Mouse (Mus musculus): ENCODE results near the gene 2810006K23Rik.
"Not testable (repeated sequence)": the region's sequence is repeated elsewhere in the genome, so short reads cannot be mapped to it uniquely, and the experiment has no call there.

Gene 2810006K23Rik

GRCm38 (mm10) chr5:124327510-124328364, at the start of gene 2810006K23Rik, which contains the start of gene Mphosph9:
2810006K23Rik (plus strand) TSS chr5:124328089.
Mphosph9 (minus strand) TSS chr5:124327972.
- DNase-seq (ENCODE audit: low spot score), result peak; percentile 99

DNA sequence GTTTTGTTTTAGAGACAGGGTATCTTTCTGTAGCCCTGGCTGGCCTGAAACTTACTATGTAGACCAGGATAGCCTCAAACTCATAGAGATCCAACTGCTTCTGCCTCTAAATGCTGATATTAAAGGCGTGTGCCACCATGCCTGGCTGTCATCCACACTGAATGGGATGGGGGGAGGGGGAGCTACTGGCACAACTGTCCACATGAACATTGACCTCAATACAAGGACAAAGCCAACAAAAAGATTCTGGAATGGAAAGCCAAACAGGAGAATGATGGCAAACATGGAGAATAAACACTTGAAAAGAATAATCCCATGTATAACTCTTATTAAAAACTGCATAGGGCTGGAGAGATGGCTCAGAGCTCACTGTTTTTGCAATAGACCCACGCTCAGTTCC, 45.0 kb upstream of the 2810006K23Rik start:
- DNase-seq (ENCODE audit: low spot score), result no peak

DNA sequence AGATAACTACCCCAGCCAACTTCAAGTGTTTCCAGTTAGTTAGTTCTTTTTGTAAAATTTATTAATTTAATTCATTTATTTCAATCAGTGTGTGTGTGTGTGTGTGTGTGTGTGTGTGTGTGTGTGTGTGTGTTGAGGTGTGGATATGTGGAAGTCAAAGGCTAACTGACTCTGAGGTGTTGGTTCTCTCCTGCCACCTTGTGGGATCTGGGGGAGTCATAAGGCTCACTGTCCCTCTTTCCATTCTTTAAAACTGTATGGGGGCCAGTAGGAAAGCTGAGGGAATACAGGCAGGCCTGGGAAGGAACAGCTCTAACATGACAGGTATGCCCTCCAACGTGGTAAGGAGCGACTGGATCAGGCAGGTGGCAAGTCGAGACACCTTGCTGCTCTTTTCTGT, 43.6 kb upstream of the 2810006K23Rik start:
- no peak for DNase-seq (ENCODE audit: low spot score)

GRCm38 (mm10) chr5:124287616-124288247, 40.2 kb upstream of the 2810006K23Rik start:
- no peak for DNase-seq (ENCODE audit: low spot score)

DNA sequence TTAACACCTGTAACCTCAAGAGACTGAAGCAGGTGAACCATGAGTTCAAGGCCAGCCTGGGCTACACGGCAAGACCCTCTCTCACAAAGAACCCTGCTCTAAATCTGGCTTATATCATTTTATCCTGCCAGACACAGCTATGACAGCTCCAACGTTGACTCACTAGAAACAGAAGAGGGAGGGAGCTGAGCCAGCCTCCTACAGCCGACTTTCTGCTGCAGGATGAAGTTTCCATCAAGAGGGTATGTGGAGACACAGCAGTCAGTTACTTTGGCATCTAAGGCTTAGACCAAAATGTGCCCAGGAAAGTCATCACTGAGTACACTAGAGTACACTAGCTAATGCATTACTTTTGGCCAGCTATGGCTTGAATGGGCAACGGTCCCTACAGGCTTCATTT, 37.7 kb upstream of the 2810006K23Rik start:
- no peak for DNase-seq (ENCODE audit: low spot score)

DNA sequence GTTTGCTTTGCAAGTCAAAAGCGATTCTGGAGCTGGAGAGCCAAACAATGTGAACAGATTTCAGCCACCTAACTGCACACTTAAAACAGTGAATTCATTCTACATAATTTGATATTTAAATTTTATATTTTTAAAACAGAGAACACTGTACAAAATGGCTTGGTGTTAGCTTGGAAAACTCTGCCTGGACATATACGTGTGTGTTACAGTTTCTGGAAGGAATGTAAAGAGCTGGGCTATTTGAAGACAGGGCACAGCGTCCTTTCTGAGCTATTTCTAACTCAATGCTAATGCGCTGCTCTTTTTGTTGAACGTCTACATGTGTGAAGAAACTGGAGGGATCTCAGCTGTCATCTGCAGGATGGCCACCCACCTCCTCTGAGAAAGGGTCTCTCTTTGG, 33.9 kb upstream of the 2810006K23Rik start:
- DNase-seq (ENCODE audit: low spot score), result no peak

GRCm38 (mm10) chr5:124296475-124296874, 31.4 kb upstream of the 2810006K23Rik start:
- no peak for DNase-seq (ENCODE audit: low spot score)

GRCm38 (mm10) chr5:124299307-124299706, 28.6 kb upstream of the 2810006K23Rik start:
- peak; percentile 14 for DNase-seq (ENCODE audit: low spot score)

DNA sequence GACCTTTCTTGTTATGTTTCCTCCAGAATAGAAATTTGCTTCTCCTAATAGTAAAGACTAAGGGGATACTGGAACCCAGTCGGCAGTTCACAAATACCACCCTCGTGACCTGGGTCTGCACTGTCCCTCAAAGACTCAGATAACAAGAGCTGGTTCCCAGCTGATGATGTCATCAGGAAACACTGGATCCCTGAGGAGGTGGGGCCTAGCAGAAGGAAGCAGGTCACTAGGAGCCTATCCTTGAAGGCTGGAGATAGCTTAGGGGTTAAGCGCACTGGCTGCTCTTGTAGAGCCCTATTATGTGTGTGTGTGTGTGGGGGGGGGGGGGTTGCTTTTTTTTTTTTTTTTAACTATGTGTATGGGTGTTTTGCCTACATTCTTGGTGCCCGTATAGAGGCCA, 27.8 kb upstream of the 2810006K23Rik start:
- DNase-seq (ENCODE audit: low spot score), result no peak

- DNase-seq (ENCODE audit: low spot score), result not testable (repeated sequence)
These were observed 25.0 kb upstream of the 2810006K23Rik start for GRCm38 (mm10) chr5:124302853-124303252.

DNA sequence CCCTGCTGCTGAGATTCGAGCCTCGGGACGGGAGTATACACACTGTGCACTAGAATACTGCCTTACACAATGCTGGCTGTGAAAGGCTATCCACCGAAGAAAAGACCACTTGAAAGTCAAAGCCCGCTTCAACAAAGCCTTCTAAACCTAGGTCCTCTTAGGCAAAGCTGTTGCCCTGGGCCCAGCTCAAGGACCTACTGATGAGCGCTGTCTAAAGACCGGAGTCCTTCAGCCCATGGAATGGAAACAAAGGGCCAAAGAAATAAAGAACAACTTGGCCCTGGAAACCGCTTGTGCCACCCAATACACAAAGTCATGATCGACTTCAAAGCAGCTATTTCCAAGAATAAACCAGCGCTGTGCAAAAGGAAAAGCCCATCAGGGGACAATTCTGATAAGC, 18.7 kb upstream of the 2810006K23Rik start:
- DNase-seq (ENCODE audit: low spot score), result no peak

- no peak for DNase-seq (ENCODE audit: low spot score)
These were observed 17.8 kb upstream of the 2810006K23Rik start for GRCm38 (mm10) chr5:124310091-124310490.

GRCm38 (mm10) chr5:124315498-124315897, 12.4 kb upstream of the 2810006K23Rik start:
- no peak for DNase-seq (ENCODE audit: low spot score)

DNA sequence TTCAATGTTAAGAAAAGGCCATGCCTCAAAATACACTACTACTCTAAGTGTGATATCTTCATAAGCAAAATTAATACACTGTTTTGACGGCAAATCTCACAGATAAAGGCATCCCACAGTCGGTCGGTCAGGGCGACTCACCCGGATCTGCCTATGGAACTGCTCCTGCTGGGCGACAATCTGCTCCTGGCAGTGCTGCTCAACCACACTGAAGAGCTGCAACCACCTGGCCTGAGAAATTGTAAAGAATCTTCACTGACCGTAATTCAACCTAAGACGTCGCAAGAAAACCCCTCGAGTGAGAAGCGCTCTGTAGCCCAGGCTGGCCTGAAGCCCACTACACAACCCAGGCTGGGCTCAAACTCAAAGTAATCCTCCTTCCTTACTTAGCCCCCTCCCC, 11.9 kb upstream of the 2810006K23Rik start:
- no peak for DNase-seq (ENCODE audit: low spot score)

DNA sequence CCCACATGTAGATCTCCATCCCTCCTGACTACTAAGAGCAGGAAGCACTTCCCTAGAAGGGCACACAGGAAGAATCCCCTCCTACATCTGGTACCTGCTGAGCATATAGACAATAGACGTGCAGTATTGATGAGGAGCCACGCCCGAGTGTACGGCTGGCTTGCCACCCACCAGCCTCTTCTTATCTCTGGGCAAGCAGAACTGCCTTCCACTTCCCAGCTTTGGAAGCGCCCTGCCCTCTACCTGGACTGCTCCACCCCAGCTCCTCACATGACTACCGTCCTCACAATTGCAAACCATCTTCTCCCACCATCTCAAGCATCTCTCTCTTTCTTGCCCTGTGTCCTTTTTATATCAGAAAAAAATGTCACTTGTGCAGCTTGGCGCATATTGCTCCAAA, 10.2 kb upstream of the 2810006K23Rik start:
- DNase-seq (ENCODE audit: low spot score), result no peak

- no peak for DNase-seq (ENCODE audit: low spot score)
These were observed 1.1 kb upstream of the 2810006K23Rik start for GRCm38 (mm10) chr5:124326829-124327228.

GRCm38 (mm10) chr5:124330086-124330485, 2.2 kb downstream of the 2810006K23Rik start:
- DNase-seq (ENCODE audit: low spot score), result no peak

DNA sequence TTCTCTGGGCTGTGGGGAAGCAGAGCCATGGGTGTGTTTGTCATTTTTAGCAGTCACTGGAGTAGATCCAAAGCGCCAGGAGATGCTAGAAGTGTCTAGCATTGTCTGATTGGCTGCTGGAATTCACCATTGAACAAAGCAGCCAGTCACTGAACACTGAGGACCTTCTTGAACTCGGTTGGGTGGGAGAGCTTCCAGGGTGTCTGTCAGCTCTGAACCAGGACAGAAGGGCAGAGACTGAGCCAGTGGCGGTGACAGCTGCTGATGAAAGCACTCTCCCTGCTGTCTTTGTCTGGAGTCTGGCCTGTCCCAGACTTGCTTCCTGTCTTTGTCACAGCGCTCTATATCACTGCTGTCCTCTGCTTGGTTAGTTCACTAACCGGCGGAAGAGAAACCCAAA, 6.5 kb downstream of the 2810006K23Rik start:
- DNase-seq (ENCODE audit: low spot score), result no peak

DNA sequence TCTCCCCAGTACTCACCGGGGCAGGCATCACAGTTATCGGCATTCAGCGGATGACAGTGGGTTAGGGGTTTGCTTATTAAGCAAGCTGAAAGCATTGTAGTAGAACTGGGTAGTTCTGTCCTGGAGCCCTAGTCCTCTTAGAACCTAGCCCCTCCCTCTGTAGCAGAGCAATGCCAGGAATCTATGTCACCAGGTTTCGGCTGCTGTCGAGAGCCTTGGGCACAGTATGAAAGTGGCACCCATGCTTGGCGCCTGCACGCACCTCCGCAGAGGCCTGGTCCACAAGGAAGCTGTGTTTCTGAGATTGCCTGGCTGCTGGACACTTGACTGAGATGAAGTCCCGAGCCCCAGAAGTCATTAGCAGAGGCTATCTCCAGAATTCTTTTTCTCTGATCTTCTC, 9.2 kb downstream of the 2810006K23Rik start:
- no peak for DNase-seq (ENCODE audit: low spot score)

DNA sequence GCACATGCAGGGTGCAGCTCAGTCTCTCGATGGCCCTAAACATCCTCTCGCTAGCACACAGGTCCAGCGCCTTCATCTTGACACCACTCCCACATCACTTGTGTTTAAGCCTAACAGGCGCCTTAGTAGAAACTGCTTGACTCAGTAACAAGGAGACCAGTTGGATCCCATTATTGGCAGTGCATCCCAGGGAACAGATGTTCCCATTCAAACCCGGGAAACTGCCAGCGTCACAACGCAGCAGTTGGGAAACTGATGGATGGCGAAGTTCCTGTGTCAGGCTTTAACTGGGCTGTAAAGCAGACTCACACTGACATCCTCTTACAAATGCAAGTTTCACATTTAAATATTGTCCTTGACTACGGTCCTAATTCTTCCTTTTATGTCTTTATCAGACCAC, 10.0 kb downstream of the 2810006K23Rik start:
- DNase-seq (ENCODE audit: low spot score), result no peak

GRCm38 (mm10) chr5:124338791-124339190, 10.9 kb downstream of the 2810006K23Rik start:
- DNase-seq (ENCODE audit: low spot score), result no peak

DNA sequence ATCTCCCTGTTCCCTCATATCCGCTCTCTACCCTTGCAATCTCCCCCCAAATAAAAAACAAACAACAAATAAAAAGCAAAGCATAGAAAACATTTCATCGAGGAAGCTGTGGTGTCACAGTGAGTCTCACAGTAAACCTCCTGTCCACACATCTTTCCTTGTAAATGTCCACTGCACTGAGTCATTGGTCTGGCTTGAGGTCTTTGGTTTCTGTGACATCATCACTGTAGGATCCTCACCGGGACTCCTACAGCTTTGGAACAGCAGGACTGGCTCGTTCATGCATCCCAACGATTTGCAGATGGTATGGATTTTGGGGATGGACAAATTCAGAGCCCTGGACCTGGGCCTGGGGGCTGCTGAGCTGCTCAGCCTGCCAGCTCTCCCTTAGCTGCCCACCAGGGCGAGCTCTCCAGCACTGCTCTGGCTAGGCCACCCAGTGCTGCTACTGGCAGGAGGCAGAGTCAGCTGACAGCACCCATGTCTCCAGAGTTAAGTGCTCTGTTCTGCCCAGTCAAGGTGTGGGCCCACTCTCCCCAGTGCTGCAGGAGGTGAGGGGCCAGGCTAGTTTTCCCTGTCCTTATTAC, 14.0 kb downstream of the 2810006K23Rik start:
- DNase-seq (ENCODE audit: low spot score), result not testable (repeated sequence)

- no peak for DNase-seq (ENCODE audit: low spot score)
These were observed 15.0 kb downstream of the 2810006K23Rik start for GRCm38 (mm10) chr5:124342897-124343296.
